Mouse (Mus musculus): ENCODE results near the gene Vmn2r85.
"Not testable (repeated sequence)": the region's sequence is repeated elsewhere in the genome, so short reads cannot be mapped to it uniquely, and the experiment has no call there.

Vmn2r85 gene

DNA sequence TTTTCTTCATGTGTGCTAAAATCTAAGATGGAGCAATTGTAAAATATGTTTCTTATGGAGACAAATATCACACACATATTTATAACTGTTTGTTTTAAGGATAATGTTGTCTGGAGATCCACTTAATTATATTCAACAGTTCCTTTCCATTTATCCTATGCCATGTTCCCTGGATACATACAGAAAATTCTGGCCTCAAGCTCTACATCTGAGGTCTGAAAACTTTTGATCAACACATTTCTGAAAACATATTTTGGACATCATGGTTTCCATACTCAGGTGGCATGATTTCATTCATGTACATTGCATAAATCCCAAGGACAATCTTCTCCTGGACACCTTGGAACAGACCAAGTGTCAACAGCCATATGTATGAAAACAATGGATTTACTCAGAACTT, at the start of gene Vmn2r85:
Vmn2r85 (minus strand) TSS at position 101 of the 400 bp plus-strand sequence.
- DNase-seq (ENCODE audit: low read depth, low spot score) = not testable (repeated sequence)

GRCm38 (mm10) chr10:130470311-130470760, 40.8 kb upstream of the Vmn2r85 start:
- peak; percentile 0 for DNase-seq (ENCODE audit: low read depth, low spot score)

- DNase-seq (ENCODE audit: low read depth, low spot score) = not testable (repeated sequence)
Observed at GRCm38 (mm10) chr10:130455950-130456349, 26.4 kb upstream of the Vmn2r85 start, which contains the start of gene Vmn2r86. Gene Vmn2r86 (minus strand): TSS chr10:130456050.

GRCm38 (mm10) chr10:130444776-130445175, 15.3 kb upstream of the Vmn2r85 start:
- no peak for DNase-seq (ENCODE audit: low read depth, low spot score)

DNA sequence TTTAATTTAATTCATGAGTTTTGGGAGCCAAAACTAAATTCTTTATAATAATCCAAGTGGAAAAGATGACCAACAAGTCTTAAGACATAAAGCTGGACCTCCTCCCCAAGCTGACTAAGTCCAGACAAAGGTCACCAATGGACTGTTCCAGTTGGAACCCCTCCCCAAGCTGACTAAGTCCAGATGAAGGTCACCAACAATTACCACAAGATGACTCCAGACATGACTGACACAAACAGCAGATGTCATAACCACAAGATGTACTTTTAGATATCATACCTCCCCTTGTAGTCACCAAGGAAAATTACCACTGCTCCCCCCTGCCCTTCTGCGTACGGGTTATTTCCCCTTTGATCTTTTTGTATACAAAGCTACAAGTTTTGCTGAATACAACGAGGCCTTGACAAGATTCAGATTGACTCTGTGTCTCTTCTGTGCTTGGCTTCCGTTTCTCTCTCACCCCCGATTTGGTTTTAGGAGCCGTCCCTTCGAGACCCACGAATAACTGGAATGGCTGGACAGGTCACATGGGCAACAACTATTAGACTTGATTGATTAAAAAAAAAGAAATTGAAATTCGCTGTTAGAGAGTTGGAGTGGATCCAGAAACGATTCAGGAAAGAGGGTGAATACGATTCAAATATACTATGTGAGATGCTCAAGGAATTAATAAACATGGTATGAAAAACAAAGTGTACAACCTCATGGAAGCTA, 4.8 kb upstream of the Vmn2r85 start:
- DNase-seq (ENCODE audit: low read depth, low spot score) = not testable (repeated sequence)

GRCm38 (mm10) chr10:130422368-130422767, 7.1 kb downstream of the Vmn2r85 start:
- DNase-seq (ENCODE audit: low read depth, low spot score) = not testable (repeated sequence)

- no peak for DNase-seq (ENCODE audit: low read depth, low spot score)
Observed at GRCm38 (mm10) chr10:130420401-130420800, 9.1 kb downstream of the Vmn2r85 start.

GRCm38 (mm10) chr10:130419954-130420353, 9.5 kb downstream of the Vmn2r85 start:
- not testable (repeated sequence) for DNase-seq (ENCODE audit: low read depth, low spot score)

DNA sequence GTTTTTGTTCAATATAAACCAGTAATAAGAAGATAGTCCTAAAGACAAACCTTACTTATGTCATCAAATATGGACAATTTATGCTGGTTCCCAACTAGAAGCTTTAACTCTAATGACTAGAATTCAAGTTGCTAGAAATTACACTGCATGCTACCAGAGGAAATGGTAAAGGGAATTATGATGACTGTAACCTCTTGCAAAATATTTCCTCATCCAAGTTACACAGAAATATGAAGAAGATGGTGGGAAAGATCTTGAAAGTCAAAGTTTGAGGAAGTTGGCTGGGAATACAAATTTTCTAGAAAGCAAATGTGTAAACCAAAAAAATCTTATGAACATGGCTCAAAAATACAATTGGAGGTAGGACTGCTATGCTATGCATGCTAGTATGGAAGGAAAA, 13.2 kb downstream of the Vmn2r85 start:
- not testable (repeated sequence) for DNase-seq (ENCODE audit: low read depth, low spot score)

DNA sequence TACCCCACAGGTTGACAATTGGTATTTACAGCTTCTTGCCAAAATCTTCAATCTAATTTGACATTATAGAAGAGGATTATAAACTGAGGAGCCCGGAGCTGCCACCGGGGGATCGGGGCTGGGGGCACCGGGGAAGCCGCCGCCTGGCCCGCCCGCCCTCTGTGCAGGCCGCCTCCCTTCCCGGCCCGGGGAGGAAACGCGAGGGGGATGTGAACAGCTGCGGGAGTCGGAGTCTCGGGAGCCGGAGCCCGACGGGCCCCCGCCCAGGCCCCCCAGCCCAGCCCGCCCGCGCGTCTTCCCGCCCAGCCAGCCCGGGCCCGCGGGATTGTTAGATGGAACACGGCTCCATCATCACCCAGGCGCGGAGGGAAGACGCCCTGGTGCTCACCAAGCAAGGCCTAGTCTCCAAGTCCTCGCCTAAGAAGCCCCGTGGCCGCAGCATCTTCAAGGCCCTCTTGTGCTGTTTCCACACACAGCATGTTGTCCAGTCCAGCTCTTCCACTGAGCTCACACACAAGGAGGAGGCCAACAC, 17.3 kb downstream of the Vmn2r85 start:
- not testable (repeated sequence) for DNase-seq (ENCODE audit: low read depth, low spot score)

DNA sequence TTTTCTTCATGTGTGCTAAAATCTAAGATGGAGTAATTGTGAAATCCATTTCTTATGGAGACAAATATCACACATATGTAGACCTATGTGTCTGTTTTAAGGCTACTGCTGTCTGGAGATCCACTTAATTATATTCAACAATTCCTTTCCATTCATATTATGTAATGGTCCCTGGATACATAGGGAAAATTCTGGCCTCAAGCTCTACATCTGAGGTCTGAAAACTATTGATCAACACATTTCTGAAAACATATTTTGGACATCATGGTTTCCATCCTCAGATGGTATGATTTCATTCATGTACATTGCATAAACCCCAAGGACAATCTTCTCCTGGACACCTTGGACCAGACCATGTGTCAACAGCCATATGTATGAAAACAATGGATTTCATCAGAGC, 35.3 kb downstream of the Vmn2r85 start, which contains the start of gene Vmn2r84:
Vmn2r84 (minus strand) TSS at position 101 of the 400 bp plus-strand sequence.
- no peak for DNase-seq (ENCODE audit: low read depth, low spot score)

DNA sequence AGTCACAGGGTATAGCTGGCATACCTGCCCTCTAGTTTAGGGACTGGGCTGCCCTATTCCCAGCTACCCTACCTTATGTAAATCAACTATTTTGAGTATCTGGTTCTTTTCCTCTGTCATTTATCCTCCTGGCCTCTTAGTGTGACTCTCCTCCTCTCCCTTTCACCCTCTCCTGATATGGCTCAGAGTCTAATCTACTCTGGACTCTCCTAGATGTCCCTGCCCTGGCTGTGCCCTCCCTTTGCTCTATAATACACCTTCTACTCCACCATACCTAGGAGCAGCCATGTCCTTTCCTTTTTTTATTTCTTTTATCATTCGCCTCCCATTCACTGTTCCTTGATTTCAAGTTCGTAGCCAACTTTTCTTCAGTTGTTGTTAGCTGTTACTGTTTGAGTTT, 54.4 kb downstream of the Vmn2r85 start:
- DNase-seq (ENCODE audit: low read depth, low spot score) = no peak

DNA sequence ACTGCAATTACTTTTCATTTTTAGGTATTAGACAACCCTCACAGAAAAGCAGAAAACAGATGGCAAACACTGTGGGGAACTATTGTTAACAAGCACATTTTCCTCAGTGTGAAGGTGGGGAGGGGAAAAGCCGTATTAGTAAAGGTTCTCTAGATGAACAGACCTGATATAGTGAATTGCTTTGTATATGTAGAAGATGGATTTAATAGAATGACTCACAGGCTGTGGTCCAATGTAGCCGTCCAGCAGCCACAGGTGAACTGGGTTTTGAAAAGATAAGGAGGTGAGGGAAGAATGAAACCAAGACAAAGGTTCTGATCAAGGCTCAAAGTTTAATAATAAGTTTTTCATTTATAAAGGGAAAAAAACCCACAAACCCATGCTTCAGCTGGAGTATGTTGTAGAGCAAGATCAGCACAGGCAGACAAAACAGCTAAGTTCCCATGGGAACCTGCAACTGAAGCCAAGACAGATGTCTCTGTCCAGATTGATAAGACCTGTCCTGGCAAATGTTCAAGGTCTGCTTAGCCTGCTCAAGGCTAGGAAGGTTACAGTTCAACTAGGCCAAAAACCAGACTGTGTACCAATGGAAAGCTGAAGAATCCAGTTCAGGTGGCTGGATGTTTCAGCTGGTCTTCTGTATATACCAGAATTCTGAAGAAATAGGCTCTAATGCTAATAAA, 56.9 kb downstream of the Vmn2r85 start:
- no peak for DNase-seq (ENCODE audit: low read depth, low spot score)

DNA sequence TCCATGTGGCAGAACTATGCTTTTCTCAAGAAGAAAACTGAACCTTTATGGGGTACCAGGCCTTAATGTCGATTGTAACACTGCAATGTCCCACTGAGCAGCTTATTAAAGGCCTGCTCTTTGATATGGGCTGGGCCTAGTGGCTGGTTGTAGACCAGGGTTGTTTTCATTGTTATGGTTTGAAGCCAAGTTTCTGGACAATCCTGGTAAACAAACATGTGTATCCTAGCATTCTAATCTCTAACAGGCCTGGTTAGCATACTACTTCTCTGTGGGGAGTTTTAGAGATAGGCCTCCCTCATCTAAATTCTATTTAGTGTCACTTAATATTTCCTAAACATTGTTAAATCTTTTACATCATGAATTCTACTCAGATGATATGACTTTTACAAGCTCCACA, 57.9 kb downstream of the Vmn2r85 start:
- no peak for DNase-seq (ENCODE audit: low read depth, low spot score)

DNA sequence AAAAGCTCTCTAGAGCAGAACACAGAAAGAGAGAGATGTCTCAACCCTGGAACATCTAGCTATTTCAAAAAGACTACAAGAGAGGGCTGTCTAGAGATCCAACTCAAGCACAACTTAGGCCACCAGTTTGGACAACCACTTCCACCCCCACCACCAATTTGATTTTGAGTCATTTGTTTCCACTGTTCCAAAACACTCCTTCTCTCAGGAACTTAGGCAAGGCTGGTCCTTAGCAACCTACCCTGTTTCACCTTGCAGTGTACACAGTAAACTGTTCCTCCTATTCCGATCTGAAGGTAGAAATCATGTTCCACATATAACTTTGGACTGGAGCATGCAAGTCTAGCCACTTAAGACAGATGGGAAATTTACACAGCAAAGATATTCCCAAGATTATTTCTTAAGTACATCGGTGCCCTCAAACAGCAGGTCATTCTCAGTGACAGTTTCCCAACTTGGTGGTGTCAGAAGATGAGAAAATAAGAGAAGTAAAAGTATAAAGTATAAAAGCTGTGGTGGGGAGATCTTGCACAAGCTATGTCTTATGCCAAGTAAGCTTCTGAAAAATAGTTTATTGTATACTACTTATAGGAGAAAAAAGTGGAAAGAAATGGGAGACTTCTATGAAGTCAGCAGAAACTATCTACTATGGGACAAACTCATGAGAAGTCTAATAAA, 59.4 kb downstream of the Vmn2r85 start:
- no peak for DNase-seq (ENCODE audit: low read depth, low spot score)

GRCm38 (mm10) chr10:130368384-130368783, 61.1 kb downstream of the Vmn2r85 start:
- DNase-seq (ENCODE audit: low read depth, low spot score) = no peak

DNA sequence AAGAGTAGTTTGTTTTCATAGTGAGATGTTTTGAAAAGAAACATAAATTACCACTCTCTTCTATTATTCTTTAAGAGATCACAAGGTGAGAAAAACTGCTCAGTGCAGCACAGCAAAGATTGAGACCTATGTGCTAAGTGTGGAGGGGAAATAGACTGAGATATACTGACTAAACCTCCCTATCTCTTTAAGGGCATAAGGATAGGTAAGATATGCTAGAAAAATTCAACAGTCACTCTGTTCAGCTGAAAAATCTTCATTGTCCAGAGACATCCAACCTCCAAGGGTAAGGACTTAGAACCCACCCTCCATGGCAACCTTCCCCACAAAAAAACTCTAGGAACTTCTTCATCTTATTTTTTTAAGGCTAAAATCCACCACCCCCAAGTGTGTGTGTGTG, 64.7 kb downstream of the Vmn2r85 start:
- no peak for DNase-seq (ENCODE audit: low read depth, low spot score)
